Mouse (Mus musculus): Measurements from ENCODE around the gene Derl3. TPM values are rescaled to one million over a fixed set of nuclear protein-coding genes. Genes with fewer than 3 reads are reported as not detected.
"Not testable (repeated sequence)": the region's sequence is repeated elsewhere in the genome, so short reads cannot be mapped to it uniquely, and the experiment has no call there.

The Derl3 gene
- 0.91 and 1.5 TPM in 2 replicates for polyA plus RNA-seq (2014; fragmentation: Nextera tagmentation; extraction: Ambion mirVana)

DNA sequence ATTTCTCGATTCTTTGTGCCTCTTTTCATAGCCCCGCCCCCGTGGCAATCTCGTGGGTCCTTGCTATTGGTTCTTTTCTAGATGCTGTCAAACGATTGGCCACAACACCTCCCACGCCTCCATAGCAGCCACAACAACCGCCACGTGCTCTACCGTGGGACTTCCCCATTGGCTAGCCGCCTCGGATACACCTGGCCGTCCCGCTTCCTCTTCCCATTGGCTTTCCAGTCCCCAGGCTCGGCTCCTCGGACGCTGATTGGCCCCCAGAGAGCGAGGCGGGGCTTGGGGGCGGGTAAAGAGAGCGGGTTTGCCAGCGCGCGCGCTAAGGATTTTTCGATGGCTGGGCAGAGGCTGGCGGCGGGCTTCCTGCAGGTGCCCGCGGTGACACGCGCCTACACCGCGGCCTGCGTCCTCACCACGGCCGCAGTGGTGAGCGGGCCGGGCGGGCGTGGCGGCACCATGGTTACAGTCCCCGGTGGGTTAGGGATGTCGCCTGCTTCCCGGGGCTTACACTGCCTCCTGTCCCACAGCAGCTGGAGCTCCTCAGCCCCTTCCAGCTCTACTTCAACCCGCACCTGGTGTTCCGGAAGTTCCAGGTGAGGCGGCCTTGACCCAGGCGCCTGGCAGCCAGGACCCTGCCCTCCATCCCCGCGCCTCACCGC is at the start of gene Derl3:
TSS of gene Derl3 (plus strand) at position 325 of the 662 bp plus-strand sequence.
- Histone ChIP-seq H3K36me3 (replicated peaks; ENCODE audit: control insufficient read depth, insufficient read depth) (peaks cover 39% of the 10 kb centered on the region), H3K9me3 (ENCODE audit: control insufficient read depth, low read length) (no peaks in the 10 kb centered on the region), H3K4me2 (replicated peaks) (peak within 1 kb of the TSS; percentile 80), H3K27ac (no peak within 1 kb of the TSS; the same call in 1 of the 2 replicates), H3K4me1 (replicated peaks; ENCODE audit: control insufficient read depth, insufficient read depth, low read length) (peaks cover 5% of the 10 kb centered on the region; the same call in 1 of the 2 replicates), H3K27me3 (ENCODE audit: control insufficient read depth, insufficient read depth, low read length) (no peaks in the 10 kb centered on the region), H3K4me3 (replicated peaks; ENCODE audit: low read length) (peak within 1 kb of the TSS; percentile 32), H3K9ac (peak within 1 kb of the TSS; percentile 37; the same call in 1 of the 2 replicates)
- DNase-seq (ENCODE audit: low spot score) (peak; percentile 93), ATAC-seq (ENCODE audit: low FRiP score) (peak; percentile 99)
- 2% methylated on average over 51 of the region's 51 CpGs for WGBS

DNA sequence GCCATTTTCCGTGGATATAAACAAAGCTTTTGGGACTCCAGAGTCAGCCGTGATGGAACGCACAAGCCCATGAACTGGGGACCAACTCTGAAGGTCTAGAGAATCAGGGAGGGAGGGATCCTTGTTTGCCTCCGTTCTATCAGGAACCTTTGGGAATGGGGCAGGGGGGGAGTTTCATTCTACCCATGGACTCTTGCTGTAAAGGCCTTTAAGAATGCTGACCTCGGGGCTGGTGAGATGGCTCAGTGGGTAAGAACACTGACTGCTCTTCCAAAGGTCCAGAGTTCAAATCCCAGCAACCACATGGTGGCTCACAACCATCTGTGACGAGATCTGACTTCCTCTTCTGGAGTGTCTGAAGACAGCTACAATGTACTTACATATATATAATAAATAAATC is 49.3 kb upstream of the Derl3 start:
- H3K9ac ChIP-seq; H3K27ac ChIP-seq; H3K36me3 ChIP-seq (replicated peaks; ENCODE audit: control insufficient read depth, insufficient read depth); H3K27me3 ChIP-seq (ENCODE audit: control insufficient read depth, insufficient read depth, low read length); ATAC-seq (ENCODE audit: low FRiP score); DNase-seq (ENCODE audit: low spot score); H3K4me1 ChIP-seq (replicated peaks; ENCODE audit: control insufficient read depth, insufficient read depth, low read length); H3K9me3 ChIP-seq (ENCODE audit: control insufficient read depth, low read length); H3K4me3 ChIP-seq (replicated peaks; ENCODE audit: low read length); H3K4me2 ChIP-seq (replicated peaks): not testable (repeated sequence)
- 81% methylated on average over 6 of the region's 6 CpGs for whole genome bisulfite sequencing

DNA sequence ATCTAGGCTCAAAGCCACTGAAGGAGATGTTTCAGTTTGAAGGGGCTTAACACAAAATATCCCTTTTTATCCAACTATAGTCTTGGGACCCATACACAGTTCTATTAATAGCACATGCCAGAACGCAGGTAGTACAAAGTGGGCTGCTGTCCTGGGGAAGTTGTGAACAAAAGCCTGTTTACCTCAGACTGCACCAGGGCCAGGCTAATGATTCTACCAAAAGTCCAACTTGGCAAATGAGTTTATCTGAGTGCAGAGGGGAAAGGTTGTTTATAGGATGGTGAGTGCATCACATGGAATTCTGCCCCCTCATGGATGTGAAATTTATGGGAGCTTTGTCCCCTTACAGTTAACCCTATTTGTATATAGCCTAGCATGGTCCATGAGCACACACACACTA is 48.4 kb upstream of the Derl3 start:
- Histone ChIP-seq H3K9me3 (ENCODE audit: control insufficient read depth, low read length) (no peaks in the 10 kb centered on the region), H3K4me2 (replicated peaks) (no peak overlapping the region), H3K36me3 (replicated peaks; ENCODE audit: control insufficient read depth, insufficient read depth) (no peaks in the 10 kb centered on the region), H3K9ac (no peak overlapping the region), H3K27ac (no peak overlapping the region), H3K4me3 (replicated peaks; ENCODE audit: low read length) (no peak overlapping the region), H3K4me1 (replicated peaks; ENCODE audit: control insufficient read depth, insufficient read depth, low read length) (no peaks in the 10 kb centered on the region), H3K27me3 (ENCODE audit: control insufficient read depth, insufficient read depth, low read length) (no peaks in the 10 kb centered on the region)
- no peak for ATAC-seq (ENCODE audit: low FRiP score)
- DNase-seq (ENCODE audit: low spot score), result no peak
- WGBS, result 80% methylated on average over 1 of the region's 1 CpGs

- H3K9me3 ChIP-seq (ENCODE audit: control insufficient read depth, low read length), result no peaks in the 10 kb centered on the region
- H3K9ac ChIP-seq, result no peak overlapping the region
- DNase-seq (ENCODE audit: low spot score) (no peak), ATAC-seq (ENCODE audit: low FRiP score) (no peak)
- no peak overlapping the region for H3K27ac ChIP-seq
- 86% methylated on average over 6 of the region's 6 CpGs for WGBS
- no peaks in the 10 kb centered on the region for H3K4me1 ChIP-seq (replicated peaks; ENCODE audit: control insufficient read depth, insufficient read depth, low read length)
- H3K27me3 ChIP-seq (ENCODE audit: control insufficient read depth, insufficient read depth, low read length), result no peaks in the 10 kb centered on the region
- no peaks in the 10 kb centered on the region for H3K36me3 ChIP-seq (replicated peaks; ENCODE audit: control insufficient read depth, insufficient read depth)
- no peak overlapping the region for H3K4me3 ChIP-seq (replicated peaks; ENCODE audit: low read length)
- no peak overlapping the region for H3K4me2 ChIP-seq (replicated peaks)
Observed at GRCm38 (mm10) chr10:75845306-75845930, 47.8 kb upstream of the Derl3 start.

GRCm38 (mm10) chr10:75848382-75848781 is 44.8 kb upstream of the Derl3 start:
- Histone ChIP-seq H3K9ac (no peak overlapping the region), H3K27ac (no peak overlapping the region), H3K36me3 (replicated peaks; ENCODE audit: control insufficient read depth, insufficient read depth) (no peaks in the 10 kb centered on the region), H3K9me3 (ENCODE audit: control insufficient read depth, low read length) (no peaks in the 10 kb centered on the region), H3K27me3 (ENCODE audit: control insufficient read depth, insufficient read depth, low read length) (no peaks in the 10 kb centered on the region), H3K4me1 (replicated peaks; ENCODE audit: control insufficient read depth, insufficient read depth, low read length) (peaks cover 12% of the 10 kb centered on the region; the same call in 1 of the 2 replicates), H3K4me2 (replicated peaks) (no peak overlapping the region), H3K4me3 (replicated peaks; ENCODE audit: low read length) (no peak overlapping the region)
- DNase-seq (ENCODE audit: low spot score), result no peak
- 25% methylated on average over 3 of the region's 3 CpGs for WGBS
- no peak for ATAC-seq (ENCODE audit: low FRiP score)

GRCm38 (mm10) chr10:75851076-75851475 is 42.1 kb upstream of the Derl3 start:
- Histone ChIP-seq H3K27me3 (ENCODE audit: control insufficient read depth, insufficient read depth, low read length) (no peaks in the 10 kb centered on the region), H3K4me1 (replicated peaks; ENCODE audit: control insufficient read depth, insufficient read depth, low read length) (peaks cover 12% of the 10 kb centered on the region; the same call in 1 of the 2 replicates), H3K4me3 (replicated peaks; ENCODE audit: low read length) (no peak overlapping the region), H3K36me3 (replicated peaks; ENCODE audit: control insufficient read depth, insufficient read depth) (no peaks in the 10 kb centered on the region), H3K4me2 (replicated peaks) (no peak overlapping the region), H3K9me3 (ENCODE audit: control insufficient read depth, low read length) (no peaks in the 10 kb centered on the region), H3K27ac (no peak overlapping the region), H3K9ac (no peak overlapping the region)
- ATAC-seq (ENCODE audit: low FRiP score) (no peak), DNase-seq (ENCODE audit: low spot score) (no peak)
- under 1% methylated on average over 6 of the region's 6 CpGs for WGBS

- 29% methylated on average over 3 of the region's 3 CpGs for WGBS
- H3K4me2 ChIP-seq (replicated peaks), result no peak overlapping the region
- no peak for DNase-seq (ENCODE audit: low spot score)
Observed at GRCm38 (mm10) chr10:75851681-75852080, 41.5 kb upstream of the Derl3 start.

DNA sequence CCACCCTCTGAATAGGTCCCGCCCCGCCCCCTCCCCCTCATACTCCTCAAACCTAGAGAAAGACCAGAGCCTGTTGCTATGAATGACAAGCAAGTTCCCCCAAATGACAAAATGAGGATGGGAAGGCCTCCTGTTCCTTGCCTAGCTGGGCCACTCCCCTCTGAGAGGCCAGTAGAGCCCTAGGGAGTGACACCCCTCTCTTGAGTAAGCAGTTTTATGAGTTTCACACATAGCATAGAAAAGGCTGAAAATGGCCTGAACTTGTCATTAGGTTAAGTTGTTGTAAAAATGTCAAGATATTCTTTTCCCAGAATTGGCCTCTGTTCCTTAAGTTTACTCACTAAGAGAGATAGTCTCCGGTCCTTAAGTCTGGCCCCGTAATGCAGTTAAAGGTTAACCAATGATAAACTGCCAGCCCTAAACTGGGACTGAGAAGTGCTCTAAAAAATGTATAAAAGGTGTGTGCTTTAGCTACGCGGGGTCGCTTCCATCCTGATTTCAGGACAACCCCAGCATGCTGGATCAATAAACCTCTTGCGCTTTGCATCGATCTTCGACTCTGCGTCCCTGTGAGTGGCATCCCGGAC is 40.6 kb upstream of the Derl3 start:
- peaks cover 8% of the 10 kb centered on the region for H3K36me3 ChIP-seq (replicated peaks; ENCODE audit: control insufficient read depth, insufficient read depth)
- no peaks in the 10 kb centered on the region for H3K9me3 ChIP-seq (ENCODE audit: control insufficient read depth, low read length)
- no peaks in the 10 kb centered on the region for H3K27me3 ChIP-seq (ENCODE audit: control insufficient read depth, insufficient read depth, low read length)
- no peak for DNase-seq (ENCODE audit: low spot score)
- ATAC-seq (ENCODE audit: low FRiP score), result no peak
- no peak overlapping the region for H3K4me3 ChIP-seq (replicated peaks; ENCODE audit: low read length)
- H3K4me2 ChIP-seq (replicated peaks), result no peak overlapping the region
- 91% methylated on average over 12 of the region's 12 CpGs for WGBS
- peaks cover 12% of the 10 kb centered on the region; the same call in 1 of the 2 replicates for H3K4me1 ChIP-seq (replicated peaks; ENCODE audit: control insufficient read depth, insufficient read depth, low read length)
- no peak overlapping the region for H3K27ac ChIP-seq
- no peak overlapping the region for H3K9ac ChIP-seq

More at GRCm38 (mm10) chr10:75851681-75852080, 41.5 kb upstream of the Derl3 start:
- no peak overlapping the region for H3K9ac ChIP-seq
- H3K4me3 ChIP-seq (replicated peaks; ENCODE audit: low read length), result no peak overlapping the region
- H3K36me3 ChIP-seq (replicated peaks; ENCODE audit: control insufficient read depth, insufficient read depth), result no peaks in the 10 kb centered on the region
- H3K27me3 ChIP-seq (ENCODE audit: control insufficient read depth, insufficient read depth, low read length), result no peaks in the 10 kb centered on the region
- ATAC-seq (ENCODE audit: low FRiP score), result no peak
- H3K27ac ChIP-seq, result no peak overlapping the region
- no peaks in the 10 kb centered on the region for H3K9me3 ChIP-seq (ENCODE audit: control insufficient read depth, low read length)
- H3K4me1 ChIP-seq (replicated peaks; ENCODE audit: control insufficient read depth, insufficient read depth, low read length), result peaks cover 12% of the 10 kb centered on the region; the same call in 1 of the 2 replicates

DNA sequence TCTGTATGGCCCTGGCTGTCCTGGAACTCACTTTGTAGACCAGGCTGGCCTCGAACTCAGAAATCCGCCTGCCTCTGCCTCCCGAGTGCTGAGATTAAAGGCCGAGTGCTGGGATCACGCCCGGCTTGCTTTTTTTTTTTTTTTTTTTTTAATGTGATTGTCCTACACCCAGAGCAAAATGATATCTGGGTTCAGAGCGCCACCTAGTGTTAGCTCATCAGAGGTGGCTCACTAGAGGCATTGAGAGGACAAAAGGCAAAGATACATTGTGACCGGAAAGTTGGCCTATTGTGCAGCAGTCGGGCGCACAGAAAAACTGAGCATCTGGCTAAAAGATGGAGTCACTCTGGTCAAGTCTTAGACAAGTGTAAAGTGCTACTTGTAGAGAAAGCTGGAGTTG is 39.8 kb upstream of the Derl3 start:
- Histone ChIP-seq H3K27ac (no peak overlapping the region), H3K4me3 (replicated peaks; ENCODE audit: low read length) (no peak overlapping the region), H3K9ac (no peak overlapping the region), H3K27me3 (ENCODE audit: control insufficient read depth, insufficient read depth, low read length) (no peaks in the 10 kb centered on the region), H3K4me1 (replicated peaks; ENCODE audit: control insufficient read depth, insufficient read depth, low read length) (peaks cover 19% of the 10 kb centered on the region), H3K4me2 (replicated peaks) (no peak overlapping the region), H3K36me3 (replicated peaks; ENCODE audit: control insufficient read depth, insufficient read depth) (peaks cover 16% of the 10 kb centered on the region), H3K9me3 (ENCODE audit: control insufficient read depth, low read length) (no peaks in the 10 kb centered on the region)
- peak; percentile 43; the same call in 1 of the 2 replicates for ATAC-seq (ENCODE audit: low FRiP score)
- peak; percentile 89 for DNase-seq (ENCODE audit: low spot score)
- 19% methylated on average over 10 of the region's 10 CpGs for WGBS

All from hindbrain, embryonic 14.5 days (tissue).